Mouse (Mus musculus) myocyte (in vitro differentiated cells): ENCODE measurements around the gene Prrc2a. TPM values are rescaled to one million over a fixed set of nuclear protein-coding genes. Genes with fewer than 3 reads are reported as not detected.

Experiments
- H3K27me3 ChIP-seq: one replicate; pipeline ENCODE4 v1.6.1; 2011; ENCODE audit not compliant: control insufficient read depth, insufficient read depth, insufficient read length
- H3K36me3 ChIP-seq: one replicate; pipeline ENCODE4 v1.6.1; 2011; ENCODE audit not compliant: control insufficient read depth, insufficient read depth
- H3K4me2 ChIP-seq: one replicate; pipeline ENCODE4 v1.6.1; 2011; ENCODE audit warnings: low read depth, control low read depth
- H3K4me3 ChIP-seq: one replicate; pipeline ENCODE4 v1.5.1; 2011; ENCODE audit warnings: mild to moderate bottlenecking, control low read depth, moderate library complexity
- H3K79me2 ChIP-seq: one replicate; pipeline ENCODE4 v1.6.1; 2011; ENCODE audit not compliant: control insufficient read depth, insufficient read depth
- H3ac ChIP-seq: one replicate; pipeline ENCODE4 v1.6.1; 2011; ENCODE audit not compliant: control insufficient read depth, insufficient read length
- CEBPB ChIP-seq: IDR thresholded peaks from 2 replicates; pipeline ENCODE4 v1.6.1; 2011; ENCODE audit warnings: mild to moderate bottlenecking, moderate library complexity; ENCODE audit not compliant: poor library complexity, insufficient read depth, severe bottlenecking
- E2F4 ChIP-seq: IDR thresholded peaks from one replicate; pipeline ENCODE4 v1.6.1; 2011; ENCODE audit warnings: mild to moderate bottlenecking, control low read depth, moderate library complexity; ENCODE audit not compliant: insufficient read depth
- MAX ChIP-seq: IDR thresholded peaks from one replicate; pipeline ENCODE4 v1.6.1; 2011; ENCODE audit warnings: low read depth, mild to moderate bottlenecking, control low read depth
- MYOD1 ChIP-seq, 3 experiments: IDR thresholded peaks; one replicate each; pipeline ENCODE4 v1.6.1; 2011; ENCODE audit warnings: control low read depth in 2 of 3, low read depth in 2 of 3, mild to moderate bottlenecking in 2 of 3, moderate library complexity in 1 of 3; ENCODE audit not compliant: insufficient read length in 2 of 3, control insufficient read depth in 1 of 3
- MYOG ChIP-seq, 3 experiments: IDR thresholded peaks; one replicate each; pipeline ENCODE4 v1.6.1; 2011; ENCODE audit warnings: control low read depth in 2 of 3, low read depth in 2 of 3, mild to moderate bottlenecking in 2 of 3; ENCODE audit not compliant: insufficient read length in 2 of 3, control insufficient read depth in 1 of 3, insufficient read depth in 1 of 3
- POLR2A ChIP-seq: IDR thresholded peaks from one replicate; pipeline ENCODE4 v1.6.1; 2011; ENCODE audit warnings: low read depth, mild to moderate bottlenecking, control low read depth, moderate library complexity; ENCODE audit not compliant: insufficient read length
- POLR2AphosphoS2 ChIP-seq: IDR thresholded peaks from one replicate; pipeline ENCODE4 v1.6.1; 2011; ENCODE audit warnings: low read depth, control low read depth; ENCODE audit not compliant: insufficient read length
- REST ChIP-seq: IDR thresholded peaks from one replicate; pipeline ENCODE4 v1.6.1; 2011; ENCODE audit warnings: mild to moderate bottlenecking, control low read depth, moderate library complexity; ENCODE audit not compliant: insufficient read depth, insufficient read length
- SRF ChIP-seq: IDR thresholded peaks from one replicate; pipeline ENCODE4 v1.6.1; 2011; ENCODE audit warnings: low read depth; ENCODE audit not compliant: control insufficient read depth, insufficient read length
- TCF12 ChIP-seq: IDR thresholded peaks from one replicate; pipeline ENCODE4 v1.6.1; 2011; ENCODE audit warnings: mild to moderate bottlenecking, control low read depth; ENCODE audit not compliant: poor library complexity, insufficient read depth, severe bottlenecking
- TCF3 ChIP-seq: IDR thresholded peaks from one replicate; pipeline ENCODE4 v1.6.1; 2011; ENCODE audit warnings: low read depth, control low read depth; ENCODE audit not compliant: insufficient read length
- USF1 ChIP-seq: IDR thresholded peaks from one replicate; pipeline ENCODE4 v1.6.1; 2011; ENCODE audit warnings: low read depth, mild to moderate bottlenecking, control low read depth, moderate library complexity
- polyA plus RNA-seq: library from polyadenylated mRNA; unstranded; fragments of >200 nt; fragmentation: generic; extraction: Trizol; gene quantifications from one replicate; pipeline ENCODE4 v1.2.1, GENCODE M21; 2012; ENCODE audit warnings: missing spikeins

Gene Prrc2a
- polyA plus RNA-seq, 1 experiment: 153 TPM

GRCm38 (mm10) chr17:35120745-35121142, 44.0 kb downstream of the Prrc2a start:
- Histone ChIP-seq H3K36me3 (peaks cover 7% of the 10 kb centered on the region), H3K79me2 (peaks cover 30% of the 10 kb centered on the region), H3K4me3 (peak overlapping the region; percentile 97), H3K4me2 (peak overlapping the region; percentile 97), H3ac (peak overlapping the region; percentile 66), H3K27me3 (no peaks in the 10 kb centered on the region)
- TF ChIP-seq POLR2A: no peak
- TF ChIP-seq SRF: no peak
- no peak for TF ChIP-seq MYOD1 (IDR thresholded peaks at IDR 0.05; ENCODE audit: control insufficient read depth in 1 of 3, insufficient read length in 2 of 3, low read depth in 2 of 3)
- no peak for TF ChIP-seq MAX
- no peak for TF ChIP-seq POLR2AphosphoS2
- TF ChIP-seq TCF3: no peak
- TF ChIP-seq TCF12: no peak
- TF ChIP-seq CEBPB: no peak
- no peak for TF ChIP-seq MYOG (IDR thresholded peaks at IDR 0.05; ENCODE audit: control insufficient read depth in 1 of 3, insufficient read depth in 1 of 3, insufficient read length in 2 of 3, low read depth in 2 of 3)
- TF ChIP-seq E2F4: no peak
- no peak for TF ChIP-seq USF1
- no peak for TF ChIP-seq REST

- H3K36me3 ChIP-seq: peaks cover 13% of the 10 kb centered on the region
- H3ac ChIP-seq: no peak within 1 kb of the TSS
- no peaks in the 10 kb centered on the region for H3K27me3 ChIP-seq
- H3K4me2 ChIP-seq: no peak within 1 kb of the TSS
- TF ChIP-seq POLR2AphosphoS2: peak; percentile 3
- no peak for TF ChIP-seq REST
- H3K4me3 ChIP-seq: no peak within 1 kb of the TSS
- H3K79me2 ChIP-seq: peaks cover 10% of the 10 kb centered on the region
Measured at GRCm38 (mm10) chr17:35115046-35116019, 49.4 kb downstream of the Prrc2a start, which contains the start of gene Ly6g5b. Gene Ly6g5b, minus strand, starts transcription at chr17:35115428.

- Histone ChIP-seq H3K4me2 (no peak overlapping the region), H3K36me3 (peaks cover 6% of the 10 kb centered on the region), H3ac (no peak overlapping the region), H3K4me3 (no peak overlapping the region), H3K27me3 (no peaks in the 10 kb centered on the region), H3K79me2 (no peaks in the 10 kb centered on the region)
- no peak for TF ChIP-seq REST
- TF ChIP-seq MAX: no peak
- TF ChIP-seq USF1: no peak
- TF ChIP-seq MYOG (IDR thresholded peaks at IDR 0.05; ENCODE audit: control insufficient read depth in 1 of 3, insufficient read depth in 1 of 3, insufficient read length in 2 of 3, low read depth in 2 of 3): no peak
- TF ChIP-seq POLR2AphosphoS2: no peak
- no peak for TF ChIP-seq CEBPB
- TF ChIP-seq SRF: no peak
- no peak for TF ChIP-seq TCF12
- no peak for TF ChIP-seq TCF3
- no peak for TF ChIP-seq MYOD1 (IDR thresholded peaks at IDR 0.05; ENCODE audit: control insufficient read depth in 1 of 3, insufficient read length in 2 of 3, low read depth in 2 of 3)
Measured at GRCm38 (mm10) chr17:35111774-35112173, 52.9 kb downstream of the Prrc2a start.

- H3K4me3 ChIP-seq: no peak within 1 kb of the TSS
- H3K79me2 ChIP-seq: no peaks in the 10 kb centered on the region
- no peaks in the 10 kb centered on the region for H3K36me3 ChIP-seq
- H3ac ChIP-seq: no peak within 1 kb of the TSS
- TF ChIP-seq E2F4: no peak
- TF ChIP-seq MYOG (IDR thresholded peaks at IDR 0.05; ENCODE audit: control insufficient read depth in 1 of 3, insufficient read depth in 1 of 3, insufficient read length in 2 of 3, low read depth in 2 of 3): no peak
- TF ChIP-seq POLR2AphosphoS2: no peak
- TF ChIP-seq MAX: no peak
- no peak for TF ChIP-seq TCF12
- no peak for TF ChIP-seq TCF3
- no peak for TF ChIP-seq USF1
- TF ChIP-seq SRF: no peak
- TF ChIP-seq CEBPB: no peak
- H3K27me3 ChIP-seq: no peaks in the 10 kb centered on the region
- no peak within 1 kb of the TSS for H3K4me2 ChIP-seq
Measured at GRCm38 (mm10) chr17:35108097-35108496, 56.6 kb downstream of the Prrc2a start, which contains the start of gene Ly6g5c. Gene Ly6g5c, plus strand, starts transcription at chr17:35108279.

- Histone ChIP-seq H3ac (no peak overlapping the region), H3K4me3 (no peak overlapping the region), H3K27me3 (no peaks in the 10 kb centered on the region), H3K36me3 (no peaks in the 10 kb centered on the region), H3K4me2 (no peak overlapping the region), H3K79me2 (no peaks in the 10 kb centered on the region)
- TF ChIP-seq POLR2AphosphoS2 (no peak), SRF (no peak), POLR2A (no peak), MAX (no peak), E2F4 (no peak), MYOG (IDR thresholded peaks at IDR 0.05; ENCODE audit: control insufficient read depth in 1 of 3, insufficient read depth in 1 of 3, insufficient read length in 2 of 3, low read depth in 2 of 3) (no peak), CEBPB (no peak), REST (no peak), TCF3 (no peak)
Measured at GRCm38 (mm10) chr17:35106522-35106921, 58.2 kb downstream of the Prrc2a start.
